Mouse (Mus musculus) cortical plate, adult 2 months (tissue): ENCODE data around the gene Cldn18. TPM values are rescaled to one million over a fixed set of nuclear protein-coding genes. Genes with fewer than 3 reads are reported as not detected.

Source experiments
- H3K27ac ChIP-seq: fragments of 200-500 bp; 2 replicates; pipeline ENCODE4 v1.5.1; 2012; ENCODE audit warnings: low read length, control low read depth, inconsistent platforms; ENCODE audit not compliant: insufficient read depth
- H3K4me1 ChIP-seq: fragments of 200-500 bp; 2 replicates; pipeline ENCODE4 v1.6.1; 2011; ENCODE audit warnings: low read length; ENCODE audit not compliant: control insufficient read depth, insufficient read depth
- H3K4me3 ChIP-seq: fragments of 200-500 bp; 2 replicates; pipeline ENCODE4 v1.5.1; 2011; ENCODE audit warnings: mild to moderate bottlenecking, low read length, control low read depth; ENCODE audit not compliant: insufficient read depth
- CTCF ChIP-seq: fragments of 200-500 bp; IDR thresholded peaks from 2 replicates; pipeline ENCODE4 v1.5.1; 2011; ENCODE audit warnings: mild to moderate bottlenecking, control low read depth, low read length; ENCODE audit not compliant: insufficient read depth; ENCODE audit errors: extremely low read depth
- POLR2A ChIP-seq: fragments of 200-500 bp; IDR thresholded peaks from 2 replicates; pipeline ENCODE4 v1.6.1; 2011; ENCODE audit warnings: mild to moderate bottlenecking, low read length, control low read depth; ENCODE audit not compliant: insufficient read depth; ENCODE audit errors: extremely low read depth
- polyA plus RNA-seq: library from polyadenylated mRNA; depleted of rRNA; stranded (reverse); fragments of >200 nt; gene quantifications from 2 replicates; pipeline ENCODE4 v1.2.3, GENCODE M21; 2012; rRNA removed

Gene Cldn18
- polyA plus RNA-seq: not detected in 2 replicates

DNA sequence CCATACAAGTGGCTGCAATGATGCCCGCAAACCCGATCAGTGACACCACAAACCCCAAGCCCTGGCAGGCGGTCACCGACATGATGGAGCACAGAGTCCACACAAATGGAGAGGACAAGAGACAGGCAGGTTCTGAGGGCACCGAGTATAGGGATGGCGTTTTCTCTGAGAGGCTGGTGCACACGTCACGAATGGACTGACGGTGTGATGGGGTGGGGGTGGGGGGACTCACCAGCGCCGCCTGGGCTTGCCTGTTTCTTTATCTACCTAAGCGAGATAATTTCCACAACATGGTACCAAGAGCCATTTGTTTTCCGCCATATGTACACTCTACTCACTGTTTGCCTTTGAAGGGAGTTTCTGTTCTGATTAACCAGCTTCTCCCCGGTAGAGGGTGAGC, at the start of gene Cldn18:
Gene Cldn18, minus strand, starts transcription at position 134 of the 400 bp plus-strand sequence.
- Histone ChIP-seq H3K4me1 (no peaks in the 10 kb centered on the region), H3K4me3 (no peak within 1 kb of the TSS), H3K27ac (no peak within 1 kb of the TSS)
- TF ChIP-seq CTCF (no peak), POLR2A (no peak)

DNA sequence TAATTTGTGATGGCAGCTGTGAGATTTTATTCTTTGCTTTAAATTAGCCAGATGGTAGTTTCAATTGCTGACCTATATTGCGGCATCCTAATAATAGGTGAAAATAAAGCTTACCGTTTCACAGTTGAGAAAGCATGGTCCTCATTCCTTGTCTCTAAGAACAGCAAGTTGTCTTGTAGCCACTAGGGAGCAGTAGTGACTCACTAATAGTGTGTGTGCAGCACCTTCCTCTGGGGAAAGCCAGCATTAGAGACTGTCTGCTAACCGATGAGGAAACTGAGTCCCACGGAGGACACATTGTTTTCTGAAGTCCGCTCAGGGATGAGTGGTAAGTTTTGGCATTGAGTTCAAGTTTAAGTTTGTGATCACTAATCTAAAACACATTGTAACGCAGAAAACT, 46.5 kb upstream of the Cldn18 start:
- Histone ChIP-seq H3K4me3 (no peak overlapping the region), H3K4me1 (no peaks in the 10 kb centered on the region), H3K27ac (no peak overlapping the region)
- TF ChIP-seq CTCF (peak; percentile 82), POLR2A (no peak)

DNA sequence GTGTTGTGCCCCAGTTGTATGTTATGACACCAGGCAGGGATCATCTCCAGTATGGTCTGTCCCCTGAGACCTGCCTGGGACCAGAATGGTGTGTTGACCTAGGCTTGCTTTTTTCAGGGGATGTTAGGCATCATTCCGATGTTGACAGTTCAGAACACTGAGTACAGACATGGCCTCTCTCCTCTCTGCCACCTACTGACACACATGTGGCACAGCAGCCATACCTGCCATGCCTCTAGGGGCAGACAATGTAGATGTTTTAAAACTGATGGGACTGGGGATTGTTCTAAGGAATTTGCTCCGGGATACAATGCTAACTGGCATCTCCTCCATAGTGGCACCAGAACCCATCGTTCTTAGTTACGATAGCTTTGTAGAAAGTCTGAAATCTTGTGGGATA, 33.2 kb upstream of the Cldn18 start:
- H3K4me1 ChIP-seq: no peaks in the 10 kb centered on the region; the same call in 1 of the 2 replicates
- H3K4me3 ChIP-seq: no peak overlapping the region
- no peak overlapping the region for H3K27ac ChIP-seq
- TF ChIP-seq POLR2A (no peak), CTCF (peak; percentile 39)

DNA sequence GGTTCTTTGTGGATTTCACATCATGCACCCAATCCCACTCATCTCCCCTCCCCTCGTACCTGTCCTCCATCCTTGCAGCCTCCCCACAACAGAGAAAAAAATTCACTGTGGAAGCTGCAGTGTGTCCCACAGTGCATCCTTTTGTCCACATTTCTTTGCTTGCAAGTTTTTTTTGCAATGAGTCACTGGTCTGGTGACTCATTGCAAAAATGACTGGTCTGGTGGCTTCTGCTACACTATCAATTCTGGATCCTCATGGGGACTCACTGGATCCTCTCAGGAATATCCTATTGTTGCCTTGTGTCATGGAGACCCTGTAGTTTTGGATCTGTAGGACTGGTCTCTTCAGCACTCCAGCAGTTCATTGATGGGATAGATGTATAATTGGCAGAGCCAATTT, 31.2 kb upstream of the Cldn18 start:
- TF ChIP-seq CTCF (no peak), POLR2A (no peak)
- H3K27ac ChIP-seq: no peak overlapping the region
- no peak overlapping the region for H3K4me3 ChIP-seq
- H3K4me1 ChIP-seq: no peaks in the 10 kb centered on the region; the same call in 1 of the 2 replicates

DNA sequence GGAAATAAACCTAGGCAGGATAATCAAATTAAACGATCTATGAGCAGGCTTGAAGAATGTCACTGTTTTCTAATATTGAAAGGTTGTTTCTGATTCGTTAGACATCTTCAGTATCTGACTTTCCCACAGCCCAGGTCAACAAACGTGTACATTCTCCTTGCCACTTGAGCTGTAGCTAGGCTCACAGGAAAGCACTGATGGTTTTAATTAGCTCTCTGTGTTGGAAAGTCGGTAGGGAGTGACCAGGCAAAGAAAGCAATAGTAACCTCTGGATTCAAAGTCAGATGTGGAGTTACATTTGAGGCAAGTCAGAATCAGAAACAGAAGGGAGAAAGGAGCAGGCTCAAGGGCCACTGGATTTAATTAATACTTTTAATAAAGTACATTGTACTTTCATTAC, 30.7 kb upstream of the Cldn18 start:
- Histone ChIP-seq H3K4me1 (no peaks in the 10 kb centered on the region; the same call in 1 of the 2 replicates), H3K27ac (no peak overlapping the region), H3K4me3 (no peak overlapping the region)
- TF ChIP-seq CTCF (no peak), POLR2A (no peak)

DNA sequence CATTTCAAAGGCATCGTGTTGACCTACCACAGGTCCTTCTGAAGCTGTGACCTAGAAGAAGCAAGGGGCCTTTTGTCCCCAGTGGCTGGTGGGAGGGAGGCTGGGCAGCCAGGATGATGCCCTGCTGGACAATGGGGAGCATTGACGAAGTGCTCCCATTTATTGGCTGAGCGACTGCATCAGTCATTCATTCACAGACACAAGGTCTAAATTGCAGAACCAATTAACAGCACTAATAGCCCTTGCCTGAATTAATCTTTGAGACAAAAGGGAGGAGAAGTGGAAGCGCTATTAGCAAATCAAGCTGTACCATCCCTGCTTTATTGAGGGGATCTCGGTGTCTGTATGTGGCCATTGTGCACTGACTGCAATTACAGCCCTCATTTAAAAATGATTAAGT, 27.5 kb upstream of the Cldn18 start:
- H3K4me1 ChIP-seq: no peaks in the 10 kb centered on the region; the same call in 1 of the 2 replicates
- H3K27ac ChIP-seq: no peak overlapping the region
- TF ChIP-seq POLR2A: no peak
- TF ChIP-seq CTCF: no peak
- no peak overlapping the region for H3K4me3 ChIP-seq

DNA sequence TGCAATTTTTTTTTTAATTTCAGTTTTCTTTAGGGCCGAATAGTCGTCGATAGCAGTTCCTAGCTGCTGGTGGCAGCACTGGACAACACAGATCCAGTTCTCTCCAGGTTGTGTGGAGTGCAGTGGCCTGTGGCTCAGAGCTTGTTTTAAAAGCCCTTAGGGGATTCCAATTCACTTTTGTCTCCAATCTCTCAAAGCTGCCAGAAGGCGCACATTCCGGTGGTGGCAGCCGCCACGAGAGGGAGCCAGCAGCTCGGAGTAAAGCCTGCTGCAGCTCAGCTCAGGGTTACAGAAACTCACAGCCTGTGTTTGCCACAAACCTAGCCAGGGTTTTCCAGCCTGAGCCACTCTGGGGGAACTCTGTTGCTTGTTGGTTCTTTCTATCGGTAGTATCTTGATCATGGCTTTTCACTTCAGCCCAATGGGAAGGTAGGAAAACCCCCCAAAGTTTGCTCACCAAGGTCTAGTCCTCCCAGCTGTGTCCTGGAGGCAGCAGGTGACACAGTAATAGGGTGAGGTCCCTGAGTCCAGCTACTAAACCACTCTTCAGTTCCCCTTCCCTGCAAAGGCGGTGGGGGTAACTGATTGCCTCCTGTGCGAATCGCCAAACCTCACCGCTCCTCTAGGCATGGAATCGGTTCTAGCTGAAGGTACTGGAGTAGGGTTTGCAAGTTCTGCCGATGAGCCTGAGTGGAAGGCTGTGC, 13.0 kb upstream of the Cldn18 start:
- TF ChIP-seq CTCF: peak; percentile 80
- TF ChIP-seq POLR2A: no peak
- Histone ChIP-seq H3K27ac (no peak overlapping the region), H3K4me1 (no peaks in the 10 kb centered on the region), H3K4me3 (no peak overlapping the region)

DNA sequence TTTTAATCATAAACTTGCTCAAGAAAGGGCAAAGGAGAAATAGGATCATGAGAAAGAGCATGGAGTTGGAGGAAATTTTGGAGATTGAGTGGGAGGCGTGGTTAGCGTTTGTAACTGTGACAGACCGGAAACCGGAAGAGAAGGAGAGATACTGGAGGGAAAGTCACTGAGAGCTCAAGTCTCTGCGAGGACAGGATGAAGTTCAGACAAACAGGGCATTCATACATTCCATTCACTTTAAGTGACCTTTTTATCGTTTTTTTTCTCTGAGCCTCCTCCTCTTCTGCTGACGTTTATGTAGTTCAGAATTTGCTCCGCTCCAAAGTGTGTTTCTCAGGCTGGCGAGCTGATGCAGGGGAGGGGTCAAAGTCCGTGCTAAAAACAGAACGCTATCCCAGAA, 10.8 kb upstream of the Cldn18 start:
- TF ChIP-seq CTCF (no peak), POLR2A (no peak)
- Histone ChIP-seq H3K4me1 (no peaks in the 10 kb centered on the region), H3K4me3 (no peak overlapping the region), H3K27ac (no peak overlapping the region)

DNA sequence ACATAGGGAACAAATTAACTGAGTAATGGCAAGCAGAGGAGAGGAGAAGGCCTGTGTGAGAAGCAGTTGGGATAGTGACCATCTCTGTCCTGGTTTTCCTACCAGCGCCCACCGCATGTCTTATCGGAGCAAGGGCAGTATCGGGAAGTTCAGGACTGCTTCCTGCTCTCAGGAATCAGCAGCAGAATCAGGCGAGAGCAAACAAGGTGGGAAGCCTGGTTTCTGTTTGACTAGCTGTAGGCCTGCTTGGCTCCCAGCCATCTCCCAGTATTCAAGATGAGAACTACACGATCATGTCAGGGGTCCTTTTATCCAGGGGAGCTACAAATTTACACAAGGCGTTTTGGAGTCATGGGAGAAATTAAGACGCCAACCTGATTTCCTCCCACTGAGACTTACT, 8.2 kb upstream of the Cldn18 start:
- no peak overlapping the region for H3K27ac ChIP-seq
- no peaks in the 10 kb centered on the region for H3K4me1 ChIP-seq
- no peak overlapping the region for H3K4me3 ChIP-seq
- TF ChIP-seq POLR2A (no peak), CTCF (no peak)

DNA sequence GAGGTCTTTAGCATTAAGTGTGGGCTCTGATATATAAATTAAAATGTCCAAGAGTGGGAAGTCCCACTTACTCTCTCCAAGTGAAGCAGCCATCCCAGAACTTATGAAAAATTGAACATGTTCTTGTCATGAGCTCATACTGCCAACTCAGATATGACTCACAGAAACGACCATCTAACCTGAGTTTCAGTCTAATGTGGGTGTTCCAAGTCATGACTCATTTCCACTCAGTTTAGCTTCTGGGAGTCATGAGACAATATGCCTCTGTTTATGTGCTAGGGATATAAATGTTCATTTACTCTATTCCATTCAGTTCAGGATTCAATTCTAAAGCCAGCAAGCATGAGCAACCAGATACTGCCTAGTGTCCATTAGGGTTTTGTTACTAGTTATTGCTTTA, 2.9 kb upstream of the Cldn18 start:
- Histone ChIP-seq H3K27ac (no peak overlapping the region), H3K4me1 (no peaks in the 10 kb centered on the region), H3K4me3 (no peak overlapping the region)
- TF ChIP-seq CTCF: no peak
- no peak for TF ChIP-seq POLR2A

DNA sequence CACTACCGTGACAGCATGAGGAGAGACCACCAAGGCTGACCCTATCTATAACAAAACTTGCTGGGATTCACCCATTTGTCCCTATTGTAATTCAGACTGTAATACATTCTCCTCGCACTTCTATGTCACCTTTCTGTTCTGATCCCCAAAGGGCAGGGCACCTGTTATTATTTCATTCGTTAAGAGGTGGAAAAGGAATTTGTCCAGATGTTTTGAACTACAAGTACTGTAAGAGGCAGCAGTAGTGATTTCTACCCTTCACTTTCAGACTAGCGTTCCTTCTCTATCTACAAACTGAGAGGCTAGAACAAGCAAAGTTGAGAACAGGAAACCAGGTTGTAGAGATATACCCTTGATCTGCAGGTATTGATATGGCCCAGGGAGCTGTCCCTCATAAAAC, 6.8 kb downstream of the Cldn18 start:
- no peak overlapping the region for H3K4me3 ChIP-seq
- H3K4me1 ChIP-seq: no peaks in the 10 kb centered on the region
- H3K27ac ChIP-seq: no peak overlapping the region
- TF ChIP-seq POLR2A (no peak), CTCF (no peak)
